Mouse (Mus musculus): ENCODE data around the gene Usp37. TPM values are rescaled to one million over a fixed set of nuclear protein-coding genes. Genes with fewer than 3 reads are reported as not detected.

The Usp37 gene
- polyA plus RNA-seq, 1 experiment from 2014 or later, result 29.1 TPM

GRCm38 (mm10) chr1:74437702-74438427, 106.2 kb downstream of the Usp37 start:
- Histone ChIP-seq H3K27ac (replicated peaks; ENCODE audit: low read depth, low read length) (no peak overlapping the region), H3K4me3 (ENCODE audit: low read depth, low read length) (no peak overlapping the region), H3K4me2 (ENCODE audit: low read depth, low read length) (no peak overlapping the region), H3K9ac (ENCODE audit: low read depth, low read length) (no peak overlapping the region), H3K36me3 (ENCODE audit: control insufficient read depth, insufficient read depth, low read length) (peaks cover 84% of the 10 kb centered on the region), H3K27me3 (replicated peaks; ENCODE audit: control insufficient read depth, insufficient read depth, low read length) (no peaks in the 10 kb centered on the region), H3K4me1 (ENCODE audit: control insufficient read depth, insufficient read depth, low read length) (no peaks in the 10 kb centered on the region), H3K9me3 (ENCODE audit: control insufficient read depth, low read length) (no peaks in the 10 kb centered on the region)
- ATAC-seq (ENCODE audit: low read depth), result no peak
- 70% methylated on average over 8 of the region's 8 CpGs for WGBS
- peak; percentile 41 for DNase-seq (ENCODE audit: low spot score)

GRCm38 (mm10) chr1:74435563-74435962, 108.5 kb downstream of the Usp37 start:
- H3K4me3 ChIP-seq (ENCODE audit: low read depth, low read length), result no peak overlapping the region
- no peak overlapping the region for H3K9ac ChIP-seq (ENCODE audit: low read depth, low read length)
- H3K27me3 ChIP-seq (replicated peaks; ENCODE audit: control insufficient read depth, insufficient read depth, low read length), result no peaks in the 10 kb centered on the region
- no peak overlapping the region for H3K27ac ChIP-seq (replicated peaks; ENCODE audit: low read depth, low read length)
- no peak for ATAC-seq (ENCODE audit: low read depth)
- peaks cover 64% of the 10 kb centered on the region for H3K36me3 ChIP-seq (ENCODE audit: control insufficient read depth, insufficient read depth, low read length)
- H3K4me1 ChIP-seq (ENCODE audit: control insufficient read depth, insufficient read depth, low read length), result no peaks in the 10 kb centered on the region
- no peaks in the 10 kb centered on the region for H3K9me3 ChIP-seq (ENCODE audit: control insufficient read depth, low read length)
- WGBS, result 88% methylated on average over 6 of the region's 6 CpGs
- no peak overlapping the region for H3K4me2 ChIP-seq (ENCODE audit: low read depth, low read length)
- no peak for DNase-seq (ENCODE audit: low spot score)

- DNase-seq (ENCODE audit: low spot score), result no peak
- ATAC-seq (ENCODE audit: low read depth), result no peak
- Histone ChIP-seq H3K36me3 (ENCODE audit: control insufficient read depth, insufficient read depth, low read length) (peaks cover 60% of the 10 kb centered on the region), H3K4me2 (ENCODE audit: low read depth, low read length) (no peak overlapping the region), H3K9me3 (ENCODE audit: control insufficient read depth, low read length) (no peaks in the 10 kb centered on the region), H3K9ac (ENCODE audit: low read depth, low read length) (no peak overlapping the region), H3K27ac (replicated peaks; ENCODE audit: low read depth, low read length) (no peak overlapping the region), H3K27me3 (replicated peaks; ENCODE audit: control insufficient read depth, insufficient read depth, low read length) (no peaks in the 10 kb centered on the region), H3K4me1 (ENCODE audit: control insufficient read depth, insufficient read depth, low read length) (no peaks in the 10 kb centered on the region), H3K4me3 (ENCODE audit: low read depth, low read length) (no peak overlapping the region)
- 54% methylated on average over 5 of the region's 5 CpGs for WGBS
Measured at GRCm38 (mm10) chr1:74434596-74434995, 109.5 kb downstream of the Usp37 start.

GRCm38 (mm10) chr1:74433220-74433619, 110.9 kb downstream of the Usp37 start:
- Histone ChIP-seq H3K4me3 (ENCODE audit: low read depth, low read length) (no peak overlapping the region), H3K36me3 (ENCODE audit: control insufficient read depth, insufficient read depth, low read length) (peaks cover 47% of the 10 kb centered on the region), H3K9me3 (ENCODE audit: control insufficient read depth, low read length) (no peaks in the 10 kb centered on the region), H3K9ac (ENCODE audit: low read depth, low read length) (no peak overlapping the region), H3K4me1 (ENCODE audit: control insufficient read depth, insufficient read depth, low read length) (no peaks in the 10 kb centered on the region), H3K27me3 (replicated peaks; ENCODE audit: control insufficient read depth, insufficient read depth, low read length) (no peaks in the 10 kb centered on the region), H3K4me2 (ENCODE audit: low read depth, low read length) (no peak overlapping the region), H3K27ac (replicated peaks; ENCODE audit: low read depth, low read length) (no peak overlapping the region)
- 92% methylated on average over 6 of the region's 6 CpGs for WGBS
- ATAC-seq (ENCODE audit: low read depth), result no peak
- DNase-seq (ENCODE audit: low spot score), result no peak

- no peak for DNase-seq (ENCODE audit: low spot score)
- Histone ChIP-seq H3K27me3 (replicated peaks; ENCODE audit: control insufficient read depth, insufficient read depth, low read length) (no peaks in the 10 kb centered on the region), H3K9ac (ENCODE audit: low read depth, low read length) (no peak overlapping the region), H3K4me1 (ENCODE audit: control insufficient read depth, insufficient read depth, low read length) (no peaks in the 10 kb centered on the region), H3K4me3 (ENCODE audit: low read depth, low read length) (no peak overlapping the region), H3K9me3 (ENCODE audit: control insufficient read depth, low read length) (no peaks in the 10 kb centered on the region), H3K27ac (replicated peaks; ENCODE audit: low read depth, low read length) (no peak overlapping the region), H3K4me2 (ENCODE audit: low read depth, low read length) (no peak overlapping the region), H3K36me3 (ENCODE audit: control insufficient read depth, insufficient read depth, low read length) (no peaks in the 10 kb centered on the region)
- ATAC-seq (ENCODE audit: low read depth), result no peak
- 57% methylated on average over 7 of the region's 7 CpGs for WGBS
Measured at GRCm38 (mm10) chr1:74425845-74426244, 118.2 kb downstream of the Usp37 start.

- H3K9ac ChIP-seq (ENCODE audit: low read depth, low read length), result no peak overlapping the region
- DNase-seq (ENCODE audit: low spot score), result peak; percentile 8
- no peaks in the 10 kb centered on the region for H3K36me3 ChIP-seq (ENCODE audit: control insufficient read depth, insufficient read depth, low read length)
- no peak overlapping the region for H3K4me3 ChIP-seq (ENCODE audit: low read depth, low read length)
- 19% methylated on average over 8 of the region's 8 CpGs for WGBS
- no peaks in the 10 kb centered on the region for H3K9me3 ChIP-seq (ENCODE audit: control insufficient read depth, low read length)
- H3K27me3 ChIP-seq (replicated peaks; ENCODE audit: control insufficient read depth, insufficient read depth, low read length), result no peaks in the 10 kb centered on the region
- no peak overlapping the region for H3K4me2 ChIP-seq (ENCODE audit: low read depth, low read length)
- no peak overlapping the region for H3K27ac ChIP-seq (replicated peaks; ENCODE audit: low read depth, low read length)
- no peak for ATAC-seq (ENCODE audit: low read depth)
- no peaks in the 10 kb centered on the region for H3K4me1 ChIP-seq (ENCODE audit: control insufficient read depth, insufficient read depth, low read length)
Measured at GRCm38 (mm10) chr1:74423147-74423546, 120.9 kb downstream of the Usp37 start.

GRCm38 (mm10) chr1:74419440-74419794, 124.7 kb downstream of the Usp37 start:
- no peak overlapping the region for H3K4me3 ChIP-seq (ENCODE audit: low read depth, low read length)
- no peaks in the 10 kb centered on the region for H3K36me3 ChIP-seq (ENCODE audit: control insufficient read depth, insufficient read depth, low read length)
- no peak overlapping the region for H3K4me2 ChIP-seq (ENCODE audit: low read depth, low read length)
- no peaks in the 10 kb centered on the region for H3K4me1 ChIP-seq (ENCODE audit: control insufficient read depth, insufficient read depth, low read length)
- WGBS, result 61% methylated on average over 9 of the region's 9 CpGs
- H3K9ac ChIP-seq (ENCODE audit: low read depth, low read length), result no peak overlapping the region
- ATAC-seq (ENCODE audit: low read depth) (no peak), DNase-seq (ENCODE audit: low spot score) (no peak)
- H3K27me3 ChIP-seq (replicated peaks; ENCODE audit: control insufficient read depth, insufficient read depth, low read length), result no peaks in the 10 kb centered on the region
- H3K9me3 ChIP-seq (ENCODE audit: control insufficient read depth, low read length), result no peaks in the 10 kb centered on the region
- no peak overlapping the region for H3K27ac ChIP-seq (replicated peaks; ENCODE audit: low read depth, low read length)

- no peaks in the 10 kb centered on the region for H3K36me3 ChIP-seq (ENCODE audit: control insufficient read depth, insufficient read depth, low read length)
- no peak overlapping the region for H3K27ac ChIP-seq (replicated peaks; ENCODE audit: low read depth, low read length)
- DNase-seq (ENCODE audit: low spot score) (no peak), ATAC-seq (ENCODE audit: low read depth) (0 out of 2 replicates have a peak, but pooled peaks have one; percentile 13)
- H3K4me1 ChIP-seq (ENCODE audit: control insufficient read depth, insufficient read depth, low read length), result no peaks in the 10 kb centered on the region
- H3K4me2 ChIP-seq (ENCODE audit: low read depth, low read length), result no peak overlapping the region
- WGBS, result 76% methylated on average over 17 of the region's 17 CpGs
- no peak overlapping the region for H3K4me3 ChIP-seq (ENCODE audit: low read depth, low read length)
- no peak overlapping the region for H3K9ac ChIP-seq (ENCODE audit: low read depth, low read length)
- H3K27me3 ChIP-seq (replicated peaks; ENCODE audit: control insufficient read depth, insufficient read depth, low read length), result no peaks in the 10 kb centered on the region
- H3K9me3 ChIP-seq (ENCODE audit: control insufficient read depth, low read length), result no peaks in the 10 kb centered on the region
Measured at GRCm38 (mm10) chr1:74418747-74419439, 125.2 kb downstream of the Usp37 start.

GRCm38 (mm10) chr1:74415143-74415542, 128.9 kb downstream of the Usp37 start:
- Histone ChIP-seq H3K9ac (ENCODE audit: low read depth, low read length) (no peak overlapping the region), H3K4me2 (ENCODE audit: low read depth, low read length) (no peak overlapping the region), H3K27me3 (replicated peaks; ENCODE audit: control insufficient read depth, insufficient read depth, low read length) (no peaks in the 10 kb centered on the region), H3K27ac (replicated peaks; ENCODE audit: low read depth, low read length) (no peak overlapping the region), H3K4me3 (ENCODE audit: low read depth, low read length) (no peak overlapping the region), H3K36me3 (ENCODE audit: control insufficient read depth, insufficient read depth, low read length) (no peaks in the 10 kb centered on the region), H3K9me3 (ENCODE audit: control insufficient read depth, low read length) (no peaks in the 10 kb centered on the region), H3K4me1 (ENCODE audit: control insufficient read depth, insufficient read depth, low read length) (no peaks in the 10 kb centered on the region)
- WGBS, result 47% methylated on average over 4 of the region's 4 CpGs
- ATAC-seq (ENCODE audit: low read depth), result no peak
- peak; percentile 24 for DNase-seq (ENCODE audit: low spot score)
